9 mouse cellular contexts compared by ENCODE assay signal in the genomic region with DNA sequence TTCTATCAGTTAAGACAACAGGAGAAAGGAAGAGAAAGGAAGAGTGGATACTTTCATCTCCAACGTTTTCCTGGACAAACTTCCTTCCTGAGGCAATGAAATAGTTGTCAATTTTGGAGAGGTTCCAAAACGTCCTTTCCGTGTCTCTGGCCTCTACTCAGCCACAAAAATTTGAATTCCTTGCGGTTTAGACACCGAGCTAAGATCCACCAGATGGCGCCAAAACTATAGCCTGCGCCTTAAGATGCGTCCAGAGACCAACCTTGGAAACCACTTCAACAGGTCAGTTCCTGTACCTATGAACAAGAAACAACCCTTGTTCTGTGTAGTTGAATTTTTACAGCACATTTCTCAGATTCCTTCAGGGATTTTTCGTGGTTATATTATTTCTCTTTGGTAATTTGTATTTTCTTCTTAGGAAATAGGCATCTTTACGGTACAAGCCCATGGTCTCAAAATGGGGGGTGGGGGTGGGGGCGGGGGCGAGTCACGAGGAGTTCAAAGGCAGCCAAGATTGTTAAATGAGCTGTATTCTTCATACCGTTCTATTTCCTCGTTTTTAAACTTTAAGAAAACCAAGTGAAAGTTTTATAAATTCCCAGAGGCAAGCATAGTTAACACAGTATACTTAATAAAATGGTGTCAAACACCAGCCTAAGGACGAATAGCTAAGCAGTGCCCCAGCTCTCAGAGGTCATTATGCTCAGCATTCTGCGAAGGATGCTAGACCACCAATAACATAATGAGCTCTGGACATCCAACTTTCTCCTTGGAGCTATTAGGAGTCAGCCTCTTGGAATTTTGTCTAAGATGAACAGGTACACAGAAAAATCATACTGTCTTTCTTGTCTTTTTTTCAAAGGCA.
DNase-seq lines count a peak whose midpoint lies in the region; ATAC-seq and TF ChIP-seq lines count a peak whose summit lies in the region.
"Had no signal": no experiment of that assay in that cellular context is flagged by ENCODE, and none has a peak within 500 bp of the region (broad histone marks: within the 10 kb centered on the region; RNA-seq: fewer than 3 reads in every experiment).

No protein-coding gene starts in this region.

- no peak overlapping the region for H3K27ac ChIP-seq in ES-E14 (ENCODE audit: insufficient read depth, low read depth, low read length, poor library complexity, severe bottlenecking)
- H3K27ac ChIP-seq in forebrain, embryonic 12.5 days = no peak overlapping the region
- H3K27ac ChIP-seq in layer of hippocampus, adult 2 months = no peak overlapping the region
- no peak overlapping the region for H3K27ac ChIP-seq in lung, embryonic 16.5 days (ENCODE audit: low read length)
- H3K27ac ChIP-seq: liver, embryonic 15.5 days had no signal

- peak; percentile 91 for ATAC-seq in forebrain, embryonic 12.5 days (ENCODE audit: low FRiP score)
- ATAC-seq in hematopoietic stem cell, adult 5-6 weeks (replicated peaks in 1 of 2; ENCODE audit: insufficient read depth in 1 of 2, low FRiP score in 2 of 2, low TSS enrichment in 1 of 2, low read depth in 1 of 2, poor library complexity in 2 of 2, severe bottlenecking in 2 of 2) = peak; percentile 80
- peak; percentile 82 for ATAC-seq in lung, embryonic 16.5 days (ENCODE audit: low read depth)

- H3K9ac ChIP-seq in ES-E14 (ENCODE audit: insufficient read depth, low read depth, low read length, poor library complexity, severe bottlenecking) = no peak overlapping the region
- no peak overlapping the region for H3K9ac ChIP-seq in forebrain, embryonic 12.5 days
- no peak overlapping the region for H3K9ac ChIP-seq in lung, embryonic 16.5 days (ENCODE audit: low read length)
- H3K9ac ChIP-seq: liver, embryonic 15.5 days had no signal

- no peaks in the 10 kb centered on the region for H3K4me1 ChIP-seq in ES-E14 (ENCODE audit: control insufficient read depth in 2 of 2, insufficient read depth in 2 of 2, low read length in 2 of 2, poor library complexity in 1 of 2)
- no peaks in the 10 kb centered on the region for H3K4me1 ChIP-seq in forebrain, embryonic 12.5 days
- H3K4me1 ChIP-seq in lung, embryonic 16.5 days (replicated peaks; ENCODE audit: control insufficient read depth, insufficient read depth, low read length) = no peaks in the 10 kb centered on the region
- H3K4me1 ChIP-seq: liver, embryonic 15.5 days had no signal

- no peak overlapping the region for H3K4me3 ChIP-seq in ES-E14 (ENCODE audit: insufficient read depth in 1 of 2, low read depth in 1 of 2, low read length in 2 of 2, poor library complexity in 1 of 2, severe bottlenecking in 1 of 2)
- no peak overlapping the region for H3K4me3 ChIP-seq in forebrain, embryonic 12.5 days (replicated peaks)
- H3K4me3 ChIP-seq in layer of hippocampus, adult 2 months = no peak overlapping the region
- no peak overlapping the region for H3K4me3 ChIP-seq in lung, embryonic 16.5 days (ENCODE audit: low read length)
- H3K4me3 ChIP-seq: liver, embryonic 15.5 days had no signal

- no peak overlapping the region for H3K4me2 ChIP-seq in forebrain, embryonic 12.5 days
- 0 out of 2 replicates have a peak overlapping the region, but pooled peaks have one; percentile 12 for H3K4me2 ChIP-seq in lung, embryonic 16.5 days (ENCODE audit: low read depth, low read length)
- H3K4me2 ChIP-seq: liver, embryonic 15.5 days had no signal

- 34% methylated on average over 17 of the region's 17 CpGs for WGBS in forebrain, embryonic 12.5 days
- WGBS in lung, embryonic 16.5 days = 30% methylated on average over 17 of the region's 17 CpGs

- no peaks in the 10 kb centered on the region for H3K27me3 ChIP-seq in forebrain, embryonic 12.5 days
- H3K27me3 ChIP-seq in lung, embryonic 16.5 days (ENCODE audit: control insufficient read depth, insufficient read depth, low read depth, low read length) = no peaks in the 10 kb centered on the region
- H3K27me3 ChIP-seq: liver, embryonic 15.5 days had no signal

- H3K36me3 ChIP-seq in ES-E14 (ENCODE audit: control insufficient read depth, insufficient read depth, low read length, poor library complexity, severe bottlenecking) = no peaks in the 10 kb centered on the region
- H3K36me3 ChIP-seq in forebrain, embryonic 12.5 days (replicated peaks) = no peaks in the 10 kb centered on the region
- no peaks in the 10 kb centered on the region for H3K36me3 ChIP-seq in lung, embryonic 16.5 days (ENCODE audit: control insufficient read depth, insufficient read depth, low read length)
- H3K36me3 ChIP-seq: liver, embryonic 15.5 days had no signal

- no peaks in the 10 kb centered on the region for H3K9me3 ChIP-seq in ES-E14 (ENCODE audit: control insufficient read depth, insufficient read depth, low read depth, low read length)
- no peaks in the 10 kb centered on the region for H3K9me3 ChIP-seq in forebrain, embryonic 12.5 days
- H3K9me3 ChIP-seq in lung, embryonic 16.5 days (ENCODE audit: control insufficient read depth, low read length) = no peaks in the 10 kb centered on the region
- H3K9me3 ChIP-seq: liver, embryonic 15.5 days had no signal

- DNase-seq in ES-E14 (ENCODE audit: low read depth, low spot score) = peak; percentile 70
- peak; percentile 28 for DNase-seq in c-Kit-positive CD71-negative TER-119-negative erythroid progenitor cells, embryonic 14.5 days (ENCODE audit: low read depth)
- peak; percentile 39 to 80 for DNase-seq in layer of hippocampus, adult 2 months (ENCODE audit: low spot score in 2 of 2)
- peak; percentile 81 for DNase-seq in retina, postnatal 1 day
- no peak for DNase-seq in spleen, postnatal 14 days (ENCODE audit: low spot score in 2 of 2)

- in situ Hi-C loops in ES-E14 (cut with MboI; ENCODE audit: low sequenced_read_pairs in 2 of 2, unreplicated experiment in 2 of 2) = loop anchor here in 1 of 2 experiments (25.0 kb wide), 1 partner anchor 424 kb away; no protein-coding TSS in a partner anchor

- peak; percentile 89 for TF ChIP-seq CTCF in layer of hippocampus, adult 2 months (conservative IDR thresholded peaks at IDR 0.05)

TF ChIP-seq in ES-E14, 5 proteins besides CTCF, POLR2A, EP300 and RAD21:
- peak; percentile 99 for TF ChIP-seq ZC3H11A (IDR thresholded peaks at IDR 0.05; ENCODE audit: borderline replicate concordance, low read depth, low read length)
- TF ChIP-seq ZNF384 (IDR thresholded peaks at IDR 0.05; ENCODE audit: low read depth, low read length) = no peak
- no peak for TF ChIP-seq CHD2 (IDR thresholded peaks at IDR 0.05; ENCODE audit: low read depth, low read length)

Comparison
In these comparisons a context has a peak if more than half of its experiments do, and no peak if none do; other contexts are left out.
1. DNase-seq: peak in ES-E14 (single experiment), c-Kit-positive CD71-negative TER-119-negative erythroid progenitor cells, embryonic 14.5 days (single experiment), layer of hippocampus, adult 2 months (2 of 2) and retina, postnatal 1 day (single experiment); none in spleen, postnatal 14 days (0 of 2).
2. Peak in every context shown above with its lines, with median percentiles within 50 percentile points of each other: ATAC-seq.